Mouse (Mus musculus) stomach, embryonic 16.5 days (tissue): ENCODE measurements around the gene Kcnd3. TPM values are rescaled to one million over a fixed set of nuclear protein-coding genes. Genes with fewer than 3 reads are reported as not detected.

Source experiments
- ATAC-seq: fragments of 200-750 bp; cut with Nextera tagmentation; 2 replicates; pipeline ENCODE4 v1.8.0; 2017; ENCODE audit warnings: moderate number of reproducible peaks, moderate TSS enrichment; ENCODE audit not compliant: insufficient read depth, low FRiP score
- H3K27ac ChIP-seq: fragments of 300-500 bp; sonication (generic); 2 replicates; pipeline ENCODE4 v1.5.1; 2014; ENCODE audit warnings: low read length
- H3K27me3 ChIP-seq: fragments of 300-500 bp; sonication (generic); 2 replicates; pipeline ENCODE4 v1.6.1; 2014; ENCODE audit warnings: low read length, control low read depth, mixed read lengths; ENCODE audit not compliant: control insufficient read depth, insufficient read depth
- H3K36me3 ChIP-seq: fragments of 300-500 bp; sonication (generic); 2 replicates; pipeline ENCODE4 v1.6.1; 2014; ENCODE audit warnings: low read length; ENCODE audit not compliant: control insufficient read depth, insufficient read depth
- H3K4me1 ChIP-seq: fragments of 300-500 bp; sonication (generic); 2 replicates; pipeline ENCODE4 v1.6.1; 2014; ENCODE audit warnings: low read length, control low read depth, mixed read lengths; ENCODE audit not compliant: control insufficient read depth, insufficient read depth
- H3K4me2 ChIP-seq: fragments of 300-500 bp; sonication (generic); 2 replicates; pipeline ENCODE4 v1.6.1; 2014; ENCODE audit warnings: low read depth, low read length, mixed read lengths
- H3K4me3 ChIP-seq: fragments of 300-500 bp; sonication (generic); replicated peaks from 2 replicates; pipeline ENCODE4 v1.5.1; 2014; ENCODE audit warnings: mild to moderate bottlenecking, low read length
- H3K9ac ChIP-seq: fragments of 300-500 bp; sonication (generic); 2 replicates; pipeline ENCODE4 v1.6.1; 2014; ENCODE audit warnings: low read length
- H3K9me3 ChIP-seq: fragments of 300-500 bp; sonication (generic); replicated peaks from 2 replicates; pipeline ENCODE4 v1.6.1; 2016; ENCODE audit warnings: low read length, control low read depth; ENCODE audit not compliant: control insufficient read depth
- whole genome bisulfite sequencing: fragments of 180-500 bp; shearing (Covaris S2); extraction: QIAGEN DNeasy Blood & Tissue Kit; methylation state at CpG from one replicate; pipeline ENCODE4 v1.1.7; 2014; 5-methylcytosine and 5-hydroxymethylcytosine counted together
- polyA plus RNA-seq: library from polyadenylated mRNA; unstranded; fragments of >200 nt; fragmentation: Nextera tagmentation; extraction: Ambion mirVana; gene quantifications from 2 replicates; pipeline ENCODE4 v1.2.1, GENCODE M21; 2015

Kcnd3 gene
- polyA plus RNA-seq, 1 experiment from 2014 or later, result 5.6 TPM

DNA sequence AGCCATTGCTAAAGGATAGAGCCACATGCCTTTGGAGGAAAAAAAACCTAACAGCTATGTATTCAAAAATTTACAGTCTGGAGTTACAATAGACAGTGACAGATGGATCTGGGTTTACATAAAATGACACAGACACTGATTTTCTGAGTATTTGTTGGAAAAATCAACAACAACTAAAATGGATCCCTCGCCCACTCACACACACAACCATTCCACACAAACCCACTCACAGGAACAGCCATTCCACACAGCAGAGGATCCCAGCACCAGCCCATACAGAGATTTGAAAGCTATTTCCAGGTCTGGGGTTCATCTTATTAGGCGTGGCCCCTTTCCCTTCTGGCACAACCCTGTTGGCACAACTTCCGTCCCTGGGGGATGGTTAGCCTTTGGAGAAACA is 156.7 kb downstream of the Kcnd3 start:
- H3K4me1 ChIP-seq, result no peaks in the 10 kb centered on the region
- WGBS, result 76% methylated on average over 3 of the region's 3 CpGs
- H3K4me3 ChIP-seq, result no peak overlapping the region
- H3K9ac ChIP-seq, result no peak overlapping the region
- H3K27me3 ChIP-seq, result no peaks in the 10 kb centered on the region
- ATAC-seq, result no peak
- no peaks in the 10 kb centered on the region for H3K36me3 ChIP-seq
- H3K27ac ChIP-seq, result no peak overlapping the region
- H3K9me3 ChIP-seq, result no peaks in the 10 kb centered on the region
- H3K4me2 ChIP-seq, result no peak overlapping the region

DNA sequence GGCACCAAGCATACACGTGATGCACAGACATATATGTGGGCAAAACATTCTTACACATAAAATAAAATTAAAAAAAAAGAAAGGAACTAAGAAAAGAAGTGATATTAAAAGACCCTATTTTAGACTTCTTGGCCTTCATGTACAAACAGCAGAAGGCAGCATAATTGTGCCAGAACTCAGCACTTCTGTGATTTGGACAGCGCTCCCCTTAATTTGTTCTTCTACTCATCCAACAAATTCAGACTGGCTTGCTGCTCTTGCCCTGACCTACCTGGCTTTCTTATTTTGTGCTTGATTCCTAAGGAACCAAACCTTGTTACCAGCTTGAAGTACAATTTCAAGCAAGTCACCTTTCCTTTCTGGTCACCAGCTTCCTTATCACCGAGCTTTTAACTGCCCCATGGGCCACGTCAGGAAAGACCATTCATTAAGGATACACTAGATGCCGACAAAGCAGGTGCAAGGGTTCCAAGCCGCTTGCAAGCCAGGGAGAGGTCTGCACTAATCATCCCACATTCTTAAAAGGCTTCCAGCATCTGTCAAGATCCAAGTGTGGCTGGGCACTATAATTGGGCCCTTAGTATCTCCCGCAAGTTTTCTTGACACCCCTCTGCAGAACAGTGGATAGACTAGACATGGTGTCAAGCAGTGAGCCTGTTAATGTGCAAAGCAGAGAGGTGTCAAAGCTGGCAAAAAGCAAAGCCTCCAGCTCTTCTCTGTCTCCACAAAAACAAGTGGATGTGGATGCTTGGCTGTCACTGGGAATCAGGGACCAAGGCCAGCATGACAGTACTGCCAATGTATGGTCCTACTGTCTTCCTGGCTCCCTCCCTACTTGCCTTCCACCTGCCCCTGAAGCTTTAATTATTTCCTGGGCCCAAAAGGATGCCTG is 159.6 kb downstream of the Kcnd3 start:
- no peak overlapping the region for H3K27ac ChIP-seq
- H3K4me1 ChIP-seq, result no peaks in the 10 kb centered on the region
- H3K4me3 ChIP-seq, result no peak overlapping the region
- no peak overlapping the region for H3K9ac ChIP-seq
- WGBS, result 74% methylated on average over 7 of the region's 7 CpGs
- no peaks in the 10 kb centered on the region for H3K36me3 ChIP-seq
- H3K9me3 ChIP-seq, result no peaks in the 10 kb centered on the region
- H3K27me3 ChIP-seq, result no peaks in the 10 kb centered on the region
- no peak for ATAC-seq
- H3K4me2 ChIP-seq, result no peak overlapping the region

DNA sequence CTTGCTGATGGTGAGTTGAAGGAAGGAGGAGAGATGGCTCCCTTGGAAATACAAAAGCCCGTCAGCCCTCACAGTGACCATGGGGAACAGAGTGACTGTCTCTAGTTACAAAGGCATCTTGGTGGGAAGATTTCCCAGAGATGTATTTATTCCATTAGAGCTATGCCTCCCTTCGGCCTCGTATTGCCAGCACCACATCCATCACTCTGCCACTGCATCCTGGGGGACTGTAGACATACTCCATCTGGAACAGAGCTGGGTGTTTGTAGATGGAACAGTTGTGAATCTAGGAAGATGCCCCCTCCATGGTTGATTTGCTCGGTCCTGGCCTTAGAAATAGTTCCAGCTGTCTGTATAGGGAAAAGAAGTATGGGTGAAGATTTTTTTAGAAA is 160.3 kb downstream of the Kcnd3 start:
- H3K4me3 ChIP-seq, result no peak overlapping the region
- WGBS, result 42% methylated on average over 4 of the region's 4 CpGs
- no peaks in the 10 kb centered on the region for H3K4me1 ChIP-seq
- H3K27ac ChIP-seq, result no peak overlapping the region
- no peaks in the 10 kb centered on the region for H3K9me3 ChIP-seq
- H3K27me3 ChIP-seq, result no peaks in the 10 kb centered on the region
- ATAC-seq, result no peak
- no peaks in the 10 kb centered on the region for H3K36me3 ChIP-seq
- no peak overlapping the region for H3K9ac ChIP-seq
- H3K4me2 ChIP-seq, result no peak overlapping the region

DNA sequence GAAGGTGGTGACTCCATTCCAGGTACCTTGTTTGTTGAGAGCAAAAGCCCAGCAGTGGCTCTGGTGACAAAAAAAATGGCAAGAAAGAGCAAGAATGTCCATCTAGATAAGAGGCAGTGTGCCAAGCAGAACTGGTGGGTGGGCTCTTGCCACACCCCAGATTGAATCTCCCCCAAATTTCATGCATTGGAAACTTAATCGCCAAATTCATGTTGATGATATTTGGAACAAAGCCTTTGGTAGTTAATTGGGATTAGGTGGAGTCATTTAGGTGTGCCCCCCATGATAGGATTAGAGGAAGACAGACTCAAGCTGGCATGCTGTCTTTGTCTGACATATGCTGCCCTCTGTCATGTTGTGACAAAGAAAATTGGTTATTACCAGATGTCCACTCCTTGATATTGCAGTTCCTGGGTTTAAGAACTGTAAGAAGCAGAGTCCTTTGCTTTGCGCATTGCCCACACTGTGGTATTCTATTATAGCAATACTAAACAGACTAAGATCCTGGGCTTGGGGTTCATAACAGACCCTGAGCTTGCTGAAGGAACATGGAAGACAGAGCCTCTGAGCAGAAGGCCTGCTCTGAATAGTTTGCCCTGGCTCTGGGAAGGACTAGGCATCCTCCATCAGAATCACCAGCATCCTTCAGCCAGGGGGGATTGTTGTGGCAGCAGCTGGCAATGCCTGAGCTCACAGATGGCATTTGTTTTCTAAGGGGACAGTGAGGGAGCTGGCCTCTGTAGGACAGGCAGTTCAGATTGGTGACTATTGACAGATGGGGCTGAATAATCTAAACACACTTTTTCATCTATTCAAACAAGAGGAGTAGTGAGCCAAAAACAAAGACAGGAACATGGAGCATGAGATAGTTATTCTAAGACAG is 165.0 kb downstream of the Kcnd3 start:
- Histone ChIP-seq H3K9ac (no peak overlapping the region), H3K27me3 (no peaks in the 10 kb centered on the region), H3K4me2 (no peak overlapping the region), H3K36me3 (no peaks in the 10 kb centered on the region), H3K27ac (no peak overlapping the region), H3K4me1 (no peaks in the 10 kb centered on the region), H3K4me3 (no peak overlapping the region), H3K9me3 (no peaks in the 10 kb centered on the region)
- 90% methylated on average over 2 of the region's 2 CpGs for WGBS
- no peak for ATAC-seq

DNA sequence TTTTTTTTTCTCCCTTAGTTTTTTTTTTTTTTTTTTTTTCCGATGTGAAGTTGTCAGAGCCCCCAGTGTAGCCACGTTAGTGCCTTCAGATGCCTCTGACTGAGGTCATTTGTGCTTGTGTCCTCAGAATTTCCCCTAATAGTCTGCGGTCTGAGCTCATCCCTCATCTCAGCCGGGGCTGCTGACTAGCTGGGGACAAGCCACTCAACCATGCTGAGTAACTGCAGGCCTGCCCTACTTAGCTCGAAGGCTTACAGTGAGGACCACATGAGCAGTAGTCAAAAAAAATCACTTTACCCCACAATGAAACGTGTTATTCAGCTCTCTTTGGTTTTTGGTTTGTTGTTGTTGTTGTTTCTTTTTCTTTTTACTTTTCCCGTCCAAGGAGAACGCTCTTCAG is 169.0 kb downstream of the Kcnd3 start:
- WGBS, result 60% methylated on average over 8 of the region's 8 CpGs
- Histone ChIP-seq H3K4me3 (no peak overlapping the region), H3K27me3 (no peaks in the 10 kb centered on the region), H3K4me1 (no peaks in the 10 kb centered on the region), H3K27ac (no peak overlapping the region), H3K9me3 (no peaks in the 10 kb centered on the region), H3K9ac (no peak overlapping the region), H3K36me3 (no peaks in the 10 kb centered on the region), H3K4me2 (no peak overlapping the region)
- no peak for ATAC-seq

DNA sequence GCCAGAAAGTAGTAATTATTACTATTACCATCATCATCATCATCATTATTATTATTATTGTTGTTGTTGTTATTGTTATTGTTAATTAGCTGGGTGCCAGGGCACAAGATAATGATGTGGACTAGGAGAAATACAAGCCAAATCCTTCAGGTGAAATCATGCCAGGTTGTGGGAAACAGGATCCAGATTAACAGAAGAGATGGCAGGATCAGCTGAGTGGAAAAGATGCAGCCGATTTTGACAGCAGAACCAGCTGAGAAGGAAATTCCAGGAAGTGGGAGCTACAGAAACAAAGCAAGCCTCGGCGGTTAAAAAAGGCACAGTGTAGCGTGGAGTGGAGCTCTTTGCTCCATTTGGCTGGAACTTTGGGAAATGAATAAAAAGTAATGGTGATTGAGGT is 171.0 kb downstream of the Kcnd3 start:
- no peaks in the 10 kb centered on the region for H3K9me3 ChIP-seq
- no peaks in the 10 kb centered on the region for H3K4me1 ChIP-seq
- ATAC-seq, result no peak
- H3K27me3 ChIP-seq, result no peaks in the 10 kb centered on the region
- H3K4me3 ChIP-seq, result no peak overlapping the region
- H3K36me3 ChIP-seq, result no peaks in the 10 kb centered on the region
- H3K4me2 ChIP-seq, result no peak overlapping the region
- no peak overlapping the region for H3K9ac ChIP-seq
- 58% methylated on average over 4 of the region's 4 CpGs for WGBS
- no peak overlapping the region for H3K27ac ChIP-seq

DNA sequence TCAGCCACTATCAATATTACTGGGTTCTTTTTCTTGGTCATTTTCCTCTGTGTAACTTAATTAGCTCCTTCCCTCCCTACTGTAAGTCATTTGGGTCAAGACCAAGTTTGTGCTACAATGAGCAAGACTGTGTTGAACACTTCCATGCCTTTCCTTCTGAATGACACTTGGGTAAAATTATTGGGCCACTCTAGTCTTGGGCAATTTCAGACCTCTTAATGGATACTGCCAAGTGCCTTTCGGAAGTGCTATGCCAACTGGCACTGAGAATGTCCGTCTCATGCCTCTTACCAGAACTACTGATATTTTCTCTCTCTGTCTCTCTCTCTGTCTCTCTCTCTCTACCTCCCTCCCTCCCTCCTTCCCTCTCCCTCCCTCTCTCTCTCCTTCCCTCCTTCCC is 173.8 kb downstream of the Kcnd3 start:
- no peaks in the 10 kb centered on the region for H3K27me3 ChIP-seq
- no peak overlapping the region for H3K27ac ChIP-seq
- WGBS, result 96% methylated on average over 2 of the region's 2 CpGs
- H3K4me1 ChIP-seq, result no peaks in the 10 kb centered on the region
- no peaks in the 10 kb centered on the region for H3K36me3 ChIP-seq
- ATAC-seq, result no peak
- no peak overlapping the region for H3K4me2 ChIP-seq
- H3K9ac ChIP-seq, result no peak overlapping the region
- H3K9me3 ChIP-seq, result no peaks in the 10 kb centered on the region
- H3K4me3 ChIP-seq, result no peak overlapping the region

DNA sequence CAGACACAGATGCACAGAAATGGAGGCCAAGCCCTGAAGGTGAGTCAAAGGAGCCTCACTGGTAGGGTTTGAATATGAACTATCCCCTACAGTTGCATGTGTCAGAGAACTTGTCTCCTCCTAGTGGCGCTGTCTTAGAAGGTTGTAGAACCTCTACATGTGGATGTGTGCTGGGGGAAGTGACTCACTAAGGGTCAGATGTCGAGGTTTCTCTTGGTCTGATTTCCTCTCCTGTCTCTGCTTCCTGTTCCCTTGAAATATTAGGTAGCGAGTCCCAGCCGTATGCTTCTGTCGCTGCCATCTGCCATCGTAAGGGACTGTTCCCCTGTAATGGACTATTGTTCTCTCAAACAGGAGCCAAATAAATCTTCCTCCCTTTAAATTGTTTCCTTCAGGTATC is 175.1 kb downstream of the Kcnd3 start:
- ATAC-seq, result no peak

DNA sequence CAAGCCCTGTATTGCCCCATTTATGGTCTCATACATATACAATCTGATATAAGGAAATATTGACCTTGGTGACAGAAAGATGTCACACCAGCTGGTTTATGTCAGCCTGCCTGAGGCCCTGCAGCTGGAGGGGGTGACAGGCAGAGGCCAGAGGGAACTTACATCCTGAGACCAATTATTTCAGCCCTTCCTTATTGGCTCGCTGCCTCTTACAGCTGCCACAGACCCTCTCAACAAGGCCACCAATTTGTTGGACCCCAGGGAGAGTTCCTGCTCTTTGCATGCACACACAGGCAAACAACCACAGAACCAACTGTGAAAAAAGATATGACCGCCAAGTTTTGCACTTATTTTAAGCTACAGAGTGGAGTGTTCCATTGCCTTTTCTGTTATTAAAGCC is 180.2 kb downstream of the Kcnd3 start:
- ATAC-seq, result no peak
- Histone ChIP-seq H3K4me2 (no peak overlapping the region), H3K4me1 (no peaks in the 10 kb centered on the region), H3K4me3 (no peak overlapping the region), H3K9ac (no peak overlapping the region), H3K9me3 (no peaks in the 10 kb centered on the region), H3K27me3 (no peaks in the 10 kb centered on the region), H3K36me3 (no peaks in the 10 kb centered on the region), H3K27ac (no peak overlapping the region)
- 49% methylated on average over 2 of the region's 2 CpGs for WGBS

More for the DNA sequence above, 175.1 kb downstream of the Kcnd3 start:
- H3K36me3 ChIP-seq, result no peaks in the 10 kb centered on the region
- 64% methylated on average over 6 of the region's 6 CpGs for whole genome bisulfite sequencing
- H3K4me3 ChIP-seq, result no peak overlapping the region
- no peaks in the 10 kb centered on the region for H3K27me3 ChIP-seq
- H3K9ac ChIP-seq, result no peak overlapping the region
- no peaks in the 10 kb centered on the region for H3K9me3 ChIP-seq
- H3K4me1 ChIP-seq, result no peaks in the 10 kb centered on the region
- H3K27ac ChIP-seq, result no peak overlapping the region
- no peak overlapping the region for H3K4me2 ChIP-seq
